Mouse (Mus musculus): ENCODE results near the gene Gm17387. TPM values are rescaled to one million over a fixed set of nuclear protein-coding genes. Genes with fewer than 3 reads are reported as not detected.

The Gm17387 gene
- total RNA-seq, 1 experiment, result not detected

- no peak overlapping the region for H3K4me3 ChIP-seq (ENCODE audit: insufficient read depth in 1 of 2, low read depth in 1 of 2, low read length in 2 of 2, poor library complexity in 1 of 2, severe bottlenecking in 1 of 2)
- peaks cover 6 to 12% of the 10 kb centered on the region in 2 experiments for H3K4me1 ChIP-seq (ENCODE audit: control insufficient read depth in 2 of 2, insufficient read depth in 2 of 2, low read length in 2 of 2, poor library complexity in 1 of 2)
- in situ Hi-C loops (cut with MboI; ENCODE audit: low sequenced_read_pairs in 2 of 2, unreplicated experiment in 2 of 2), result loop anchor here in 1 of 2 experiments (25.0 kb wide), 1 partner anchor 221 kb away; the partner anchor contains the start of genes Odf3, Scgb1c1 and Urah
- peaks cover 2% of the 10 kb centered on the region; the same call in 1 of the 2 replicates for H3K36me3 ChIP-seq (ENCODE audit: control insufficient read depth, insufficient read depth, low read length, poor library complexity, severe bottlenecking)
- TF ChIP-seq MAFK (IDR thresholded peaks at IDR 0.05; ENCODE audit: insufficient read depth, low read depth, low read length), result peak; percentile 85
- no peak for TF ChIP-seq HCFC1 (IDR thresholded peaks at IDR 0.05; ENCODE audit: borderline replicate concordance, insufficient read depth, low read length)
- no peak for TF ChIP-seq CHD2 (IDR thresholded peaks at IDR 0.05; ENCODE audit: low read depth, low read length)
- TF ChIP-seq ZNF384 (IDR thresholded peaks at IDR 0.05; ENCODE audit: low read depth, low read length), result no peak
- TF ChIP-seq ZC3H11A (IDR thresholded peaks at IDR 0.05; ENCODE audit: borderline replicate concordance, low read depth, low read length), result no peak
- no peak overlapping the region for H3K9ac ChIP-seq (ENCODE audit: insufficient read depth, low read depth, low read length, poor library complexity, severe bottlenecking)
- no peaks in the 10 kb centered on the region for H3K9me3 ChIP-seq (ENCODE audit: control insufficient read depth, insufficient read depth, low read depth, low read length)
- no peak for DNase-seq (ENCODE audit: low read depth, low spot score)
- H3K27ac ChIP-seq (ENCODE audit: insufficient read depth, low read depth, low read length, poor library complexity, severe bottlenecking), result no peak overlapping the region
Measured at GRCm38 (mm10) chr7:141058601-141059341, 29.8 kb downstream of the Gm17387 start.

- no peak overlapping the region for H3K27ac ChIP-seq (ENCODE audit: insufficient read depth, low read depth, low read length, poor library complexity, severe bottlenecking)
- peaks cover 9% of the 10 kb centered on the region for H3K36me3 ChIP-seq (ENCODE audit: control insufficient read depth, insufficient read depth, low read length, poor library complexity, severe bottlenecking)
Measured at GRCm38 (mm10) chr7:141059929-141060328, 31.0 kb downstream of the Gm17387 start.

GRCm38 (mm10) chr7:141060426-141061242 is 31.7 kb downstream of the Gm17387 start, which contains the start of gene B4galnt4:
TSS of gene B4galnt4 (plus strand) at chr7:141061104.
- in situ Hi-C loops (cut with MboI; ENCODE audit: low sequenced_read_pairs in 2 of 2, unreplicated experiment in 2 of 2), result loop anchor here in 1 of 2 experiments (25.0 kb wide), 1 partner anchor 223 kb away; the partner anchor contains the start of genes Odf3, Scgb1c1 and Urah
- H3K4me3 ChIP-seq (ENCODE audit: insufficient read depth in 1 of 2, low read depth in 1 of 2, low read length in 2 of 2, poor library complexity in 1 of 2, severe bottlenecking in 1 of 2), result peak within 1 kb of the TSS; percentile 81 to 90
- peaks cover 8 to 15% of the 10 kb centered on the region in 2 experiments for H3K4me1 ChIP-seq (ENCODE audit: control insufficient read depth in 2 of 2, insufficient read depth in 2 of 2, low read length in 2 of 2, poor library complexity in 1 of 2)
- no peak within 1 kb of the TSS for H3K27ac ChIP-seq (ENCODE audit: insufficient read depth, low read depth, low read length, poor library complexity, severe bottlenecking)
- H3K36me3 ChIP-seq (ENCODE audit: control insufficient read depth, insufficient read depth, low read length, poor library complexity, severe bottlenecking), result peaks cover 15% of the 10 kb centered on the region
- TF ChIP-seq HCFC1 (IDR thresholded peaks at IDR 0.05; ENCODE audit: borderline replicate concordance, insufficient read depth, low read length) (no peak), MAFK (IDR thresholded peaks at IDR 0.05; ENCODE audit: insufficient read depth, low read depth, low read length) (no peak), CHD2 (IDR thresholded peaks at IDR 0.05; ENCODE audit: low read depth, low read length) (no peak), ZC3H11A (IDR thresholded peaks at IDR 0.05; ENCODE audit: borderline replicate concordance, low read depth, low read length) (no peak), ZNF384 (IDR thresholded peaks at IDR 0.05; ENCODE audit: low read depth, low read length) (no peak)
- H3K9ac ChIP-seq (ENCODE audit: insufficient read depth, low read depth, low read length, poor library complexity, severe bottlenecking), result peak within 1 kb of the TSS; percentile 74
- no peaks in the 10 kb centered on the region for H3K9me3 ChIP-seq (ENCODE audit: control insufficient read depth, insufficient read depth, low read depth, low read length)
- DNase-seq (ENCODE audit: low read depth, low spot score), result no peak

More at GRCm38 (mm10) chr7:141059929-141060328, 31.0 kb downstream of the Gm17387 start:
- H3K4me1 ChIP-seq (ENCODE audit: control insufficient read depth in 2 of 2, insufficient read depth in 2 of 2, low read length in 2 of 2, poor library complexity in 1 of 2), result peaks cover 8 to 15% of the 10 kb centered on the region in 2 experiments
- in situ Hi-C loops (cut with MboI; ENCODE audit: low sequenced_read_pairs in 2 of 2, unreplicated experiment in 2 of 2), result loop anchor here in 1 of 2 experiments (25.0 kb wide), 1 partner anchor 223 kb away; the partner anchor contains the start of genes Odf3, Scgb1c1 and Urah
- H3K9ac ChIP-seq (ENCODE audit: insufficient read depth, low read depth, low read length, poor library complexity, severe bottlenecking), result no peak overlapping the region
- 0 out of 2 replicates have a peak, but pooled peaks have one; percentile 25 for TF ChIP-seq MAFK (IDR thresholded peaks at IDR 0.05; ENCODE audit: insufficient read depth, low read depth, low read length)
- no peak for TF ChIP-seq ZC3H11A (IDR thresholded peaks at IDR 0.05; ENCODE audit: borderline replicate concordance, low read depth, low read length)
- H3K9me3 ChIP-seq (ENCODE audit: control insufficient read depth, insufficient read depth, low read depth, low read length), result no peaks in the 10 kb centered on the region
- DNase-seq (ENCODE audit: low read depth, low spot score), result no peak
- H3K4me3 ChIP-seq (ENCODE audit: insufficient read depth in 1 of 2, low read depth in 1 of 2, low read length in 2 of 2, poor library complexity in 1 of 2, severe bottlenecking in 1 of 2), result peak overlapping the region; percentile 81 to 90

GRCm38 (mm10) chr7:141061269-141061692 is 32.4 kb downstream of the Gm17387 start:
- Histone ChIP-seq H3K27ac (ENCODE audit: insufficient read depth, low read depth, low read length, poor library complexity, severe bottlenecking) (no peak overlapping the region), H3K4me3 (ENCODE audit: insufficient read depth in 1 of 2, low read depth in 1 of 2, low read length in 2 of 2, poor library complexity in 1 of 2, severe bottlenecking in 1 of 2) (peak overlapping the region; percentile 81 to 90), H3K36me3 (ENCODE audit: control insufficient read depth, insufficient read depth, low read length, poor library complexity, severe bottlenecking) (peaks cover 17% of the 10 kb centered on the region), H3K9me3 (ENCODE audit: control insufficient read depth, insufficient read depth, low read depth, low read length) (no peaks in the 10 kb centered on the region), H3K4me1 (ENCODE audit: control insufficient read depth in 2 of 2, insufficient read depth in 2 of 2, low read length in 2 of 2, poor library complexity in 1 of 2) (peaks cover 8 to 15% of the 10 kb centered on the region in 2 experiments), H3K9ac (ENCODE audit: insufficient read depth, low read depth, low read length, poor library complexity, severe bottlenecking) (peak overlapping the region; percentile 74)
- DNase-seq (ENCODE audit: low read depth, low spot score), result no peak
- in situ Hi-C loops (cut with MboI; ENCODE audit: low sequenced_read_pairs in 2 of 2, unreplicated experiment in 2 of 2), result loop anchor here in 1 of 2 experiments (25.0 kb wide), 1 partner anchor 224 kb away; the partner anchor contains the start of genes Odf3, Scgb1c1 and Urah
- no peak for TF ChIP-seq ZNF384 (IDR thresholded peaks at IDR 0.05; ENCODE audit: low read depth, low read length)
- no peak for TF ChIP-seq HCFC1 (IDR thresholded peaks at IDR 0.05; ENCODE audit: borderline replicate concordance, insufficient read depth, low read length)
- no peak for TF ChIP-seq CHD2 (IDR thresholded peaks at IDR 0.05; ENCODE audit: low read depth, low read length)
- no peak for TF ChIP-seq MAFK (IDR thresholded peaks at IDR 0.05; ENCODE audit: insufficient read depth, low read depth, low read length)
- TF ChIP-seq ZC3H11A (IDR thresholded peaks at IDR 0.05; ENCODE audit: borderline replicate concordance, low read depth, low read length), result no peak

Measured in ES-E14 (cell line).